Mouse (Mus musculus): ENCODE results near the gene Ubr1.

Gene Ubr1

DNA sequence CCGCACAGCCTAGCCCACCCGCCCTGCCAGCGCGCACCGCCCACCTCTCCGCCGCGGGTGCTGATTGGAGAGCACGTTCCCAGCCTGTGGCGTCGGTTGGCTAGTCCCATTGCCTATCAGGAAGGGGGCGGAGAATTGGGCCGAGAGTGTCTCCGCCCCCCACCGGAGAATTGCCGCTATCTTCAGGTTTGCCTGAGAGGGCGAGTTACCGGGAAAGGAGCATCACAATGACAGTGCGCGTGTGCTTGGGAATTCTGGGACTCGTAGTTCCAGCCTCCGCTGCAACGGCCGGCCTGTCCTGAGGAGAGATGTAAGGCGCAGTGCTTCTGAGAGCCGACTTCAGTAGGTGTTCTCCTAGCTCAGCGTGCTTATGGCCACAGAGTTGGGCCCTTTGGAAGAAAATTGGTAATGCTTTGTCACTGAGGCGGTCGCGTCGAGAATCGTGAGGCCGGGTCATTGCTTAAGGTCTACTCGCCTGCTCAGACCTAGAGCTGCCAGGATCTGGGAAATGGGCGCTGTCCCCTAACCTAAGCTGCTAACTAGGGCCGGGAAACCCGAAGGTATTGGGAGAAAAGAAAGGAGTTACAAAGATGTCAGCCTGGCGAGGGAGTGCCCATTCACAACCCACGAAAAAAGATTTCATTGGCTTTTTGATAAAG lies 120.0 kb downstream of the Ubr1 start, which contains the start of gene Ttbk2:
Gene Ttbk2, minus strand, starts transcription at position 181 of the 659 bp plus-strand sequence.
- peak; percentile 96 to 98 for DNase-seq

DNA sequence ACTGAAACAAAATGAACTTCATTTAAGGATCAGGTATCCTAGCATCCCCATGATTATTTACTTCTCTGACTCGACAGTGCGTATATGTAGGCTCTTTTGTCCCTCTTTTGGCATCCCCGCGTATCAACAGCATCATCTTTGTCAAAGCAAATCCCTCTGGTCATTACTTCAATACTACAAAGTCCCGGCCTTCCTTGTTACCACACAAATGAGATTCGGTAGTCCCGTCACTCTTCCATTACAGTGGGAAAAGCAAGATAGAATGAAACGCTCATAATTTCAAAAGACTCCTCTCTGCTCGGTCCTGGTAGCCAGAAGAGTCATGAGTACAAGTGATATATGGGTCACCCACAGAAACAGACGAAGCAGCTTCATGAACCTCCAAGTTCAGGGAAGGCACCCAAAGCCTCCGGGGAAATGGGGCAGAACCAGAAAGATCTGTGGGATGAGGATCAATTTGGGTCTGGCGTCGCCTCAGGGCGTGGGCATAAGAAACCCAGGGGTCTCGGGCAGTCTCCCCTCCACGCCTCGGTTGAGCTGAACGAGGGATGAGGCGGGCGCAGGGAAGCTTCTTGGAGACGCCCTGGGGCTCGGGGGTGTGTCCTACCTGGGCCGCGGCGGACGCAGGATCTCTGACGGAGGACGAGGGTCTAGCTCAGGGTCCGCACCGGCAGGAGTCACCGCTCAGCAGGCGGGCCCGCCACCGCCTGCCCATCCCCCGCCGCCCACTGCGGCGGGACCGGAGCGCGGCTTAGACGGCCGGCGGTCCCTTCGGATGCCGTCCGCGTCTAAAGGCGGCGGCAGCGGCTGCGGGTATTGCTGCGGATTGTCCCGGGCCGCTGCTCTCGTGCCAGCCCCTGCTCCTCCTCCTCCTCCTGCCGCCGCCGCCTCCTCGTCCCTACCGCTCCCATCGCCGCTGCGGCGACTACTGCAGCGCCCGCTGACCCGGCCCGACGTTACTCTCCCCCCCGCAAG lies 120.8 kb downstream of the Ubr1 start, which contains the start of gene Cdan1:
Gene Cdan1, minus strand, starts transcription at position 680 of the 975 bp plus-strand sequence.
- DNase-seq, result peak; percentile 54 to 70

DNA sequence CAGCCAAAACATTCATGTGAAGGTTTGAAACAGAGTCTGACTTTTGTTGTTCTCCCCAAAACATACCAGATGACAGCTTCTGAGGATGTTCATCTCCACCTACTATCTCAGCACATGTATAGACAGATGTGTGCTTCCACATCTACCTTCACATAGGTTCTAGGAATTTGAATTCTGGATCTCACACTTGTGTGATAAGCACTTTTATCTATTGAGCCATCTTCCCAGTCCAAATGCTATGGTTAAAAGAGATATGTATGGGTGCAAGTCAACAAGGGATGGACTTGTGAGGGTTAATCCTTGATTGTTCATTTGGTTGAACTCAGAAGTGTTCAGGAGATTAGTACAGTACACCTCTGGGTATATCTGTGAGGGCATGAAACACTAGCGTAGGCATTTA lies 125.2 kb downstream of the Ubr1 start:
- no peak for DNase-seq

DNA sequence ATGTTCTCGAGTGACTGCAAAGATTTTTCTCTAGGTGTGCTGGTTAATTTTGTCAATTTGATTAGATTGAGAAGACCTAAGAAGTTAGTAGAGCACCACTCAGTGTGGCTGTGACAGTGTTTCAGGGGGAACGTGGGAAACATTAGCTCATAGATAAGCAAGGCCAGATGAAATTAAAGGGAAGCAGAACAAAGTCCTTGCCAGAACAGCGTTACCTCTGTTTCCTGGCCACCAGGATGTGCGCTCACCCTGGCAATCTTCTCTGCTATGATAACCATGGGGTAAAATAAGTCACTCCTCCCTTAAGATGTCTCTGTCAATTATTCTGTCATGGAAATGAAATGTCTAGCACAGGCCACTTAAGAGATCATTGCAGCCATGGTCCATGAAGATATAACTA lies 126.5 kb downstream of the Ubr1 start:
- DNase-seq, result no peak

DNA sequence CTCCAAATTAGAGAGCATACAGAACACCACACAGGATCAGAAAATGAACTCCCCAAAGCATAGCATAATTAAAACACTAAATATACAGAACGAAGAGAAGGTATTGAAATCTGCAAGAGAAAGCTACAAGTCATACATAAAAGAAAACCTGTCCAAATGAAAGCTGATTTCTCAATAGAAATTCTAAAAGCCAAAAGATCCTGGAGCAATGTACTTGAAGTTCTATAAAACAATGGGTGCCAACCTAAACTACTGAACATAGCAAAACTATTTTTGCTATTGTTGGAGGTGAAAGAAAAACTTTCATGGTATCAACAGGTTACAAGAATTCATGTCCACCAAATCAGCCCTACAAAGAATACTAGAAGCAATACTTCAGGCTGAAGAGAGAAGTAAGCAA lies 129.3 kb downstream of the Ubr1 start:
- DNase-seq, result no peak

DNA sequence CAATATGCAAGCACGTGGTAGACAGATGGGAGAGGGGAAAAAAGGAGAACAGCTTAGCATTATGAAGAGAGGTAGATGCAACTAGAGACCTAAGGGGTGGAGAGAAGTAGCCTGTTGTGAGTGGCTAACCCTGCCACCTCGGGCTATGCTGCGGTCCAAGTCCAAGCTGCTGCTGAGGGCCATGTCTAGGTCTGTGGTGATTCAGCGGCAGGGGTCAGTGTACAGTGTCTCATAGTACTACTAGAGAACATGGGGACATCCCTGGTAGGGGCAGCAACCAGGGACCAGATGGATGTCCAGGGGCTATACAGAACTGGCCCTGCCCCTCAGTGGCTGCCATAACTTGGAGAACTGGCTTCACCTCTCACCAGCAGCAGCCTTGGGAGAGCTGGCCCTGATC lies 135.3 kb downstream of the Ubr1 start:
- DNase-seq, result no peak

DNA sequence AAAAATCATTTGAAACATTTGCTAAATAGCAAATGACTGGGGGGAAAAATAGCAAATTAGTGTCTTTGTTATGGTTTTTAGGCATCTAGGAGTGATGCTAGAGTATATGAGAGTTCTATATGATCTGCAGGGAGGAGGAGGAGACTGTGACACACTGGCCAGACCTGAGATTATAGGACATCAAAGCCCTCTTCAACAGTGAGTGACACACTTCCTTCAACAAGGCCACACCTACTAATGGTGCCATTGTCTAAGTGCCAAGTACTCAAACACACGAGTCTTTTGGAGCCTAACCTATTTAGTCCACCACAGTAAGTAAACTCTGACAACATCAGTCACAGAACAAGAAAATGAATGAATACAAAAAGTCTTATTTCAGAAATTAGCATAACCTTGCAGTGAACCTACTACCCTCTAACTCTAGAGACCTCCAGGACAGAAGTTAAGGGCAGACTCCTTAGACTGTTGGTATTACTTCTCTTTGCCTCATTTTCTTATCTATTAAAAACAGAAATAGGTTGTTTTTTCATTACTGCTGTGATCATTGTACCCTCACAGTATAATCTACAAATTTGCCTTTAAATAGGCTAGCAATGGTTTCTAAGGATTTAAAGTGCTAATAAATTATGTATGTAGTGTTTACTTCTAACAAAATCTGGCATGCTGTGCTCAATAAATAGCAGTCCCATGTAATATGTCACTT lies 143.4 kb downstream of the Ubr1 start:
- no peak for DNase-seq
